Mouse (Mus musculus) cerebral cortex, adult 2 months (tissue): ENCODE measurements around the gene Pls3.

Source experiments
- WGBS: fragments of 180-500 bp; shearing (Covaris S2); methylation state at CpG from one replicate; pipeline ENCODE4 v1.1.7; 2018; 5-methylcytosine and 5-hydroxymethylcytosine counted together

Pls3 gene

DNA sequence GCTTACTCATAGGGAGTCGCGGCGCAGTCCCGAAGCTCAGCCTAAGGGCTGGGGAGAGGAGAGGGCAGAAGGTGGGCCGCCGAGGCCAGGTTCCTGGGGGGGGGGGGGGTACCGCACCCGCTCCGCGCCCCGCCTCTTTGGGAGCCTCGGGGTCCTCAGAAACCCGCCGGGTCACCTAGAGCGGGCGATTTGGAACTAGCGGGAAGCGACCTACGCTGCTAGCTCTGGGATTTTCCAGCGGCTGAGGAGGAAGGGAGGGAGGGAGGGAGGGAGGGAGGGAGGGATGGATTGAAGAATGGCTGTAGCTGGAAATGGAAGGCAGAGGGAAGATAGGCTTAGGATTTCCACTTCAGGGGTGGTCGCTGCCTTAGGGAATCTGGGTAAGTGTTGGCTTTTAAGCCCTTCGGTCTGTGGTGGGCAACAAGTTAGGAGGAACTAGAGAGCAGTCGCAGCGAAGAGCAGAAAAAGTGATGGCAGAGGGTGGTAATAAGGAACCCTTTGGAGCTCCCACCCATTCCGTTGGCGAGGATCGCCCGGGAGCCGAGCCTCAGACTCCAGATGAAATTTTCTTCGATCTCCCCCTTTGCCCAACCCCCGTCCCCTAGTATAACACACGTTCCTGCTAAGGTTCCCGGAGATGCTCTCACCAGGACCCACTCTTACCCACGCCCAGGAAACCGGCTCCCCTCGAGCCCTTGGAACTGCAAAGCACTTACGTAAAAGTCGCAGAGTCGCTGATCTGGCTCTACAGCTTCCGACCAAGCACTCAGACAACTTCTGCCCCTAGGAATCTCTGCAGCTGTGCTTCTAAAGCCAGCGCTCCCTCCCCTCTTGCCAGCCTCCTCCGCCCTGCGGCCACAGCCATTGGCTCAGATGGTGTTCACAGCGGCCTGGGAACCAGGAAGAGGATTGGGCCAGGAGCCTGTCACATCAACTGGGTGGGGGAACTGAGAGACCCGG is at the start of gene Pls3:
Gene Pls3 (minus strand): TSS at position 851 of the 960 bp plus-strand sequence.
- under 1% methylated on average over 42 of the region's 45 CpGs for WGBS

DNA sequence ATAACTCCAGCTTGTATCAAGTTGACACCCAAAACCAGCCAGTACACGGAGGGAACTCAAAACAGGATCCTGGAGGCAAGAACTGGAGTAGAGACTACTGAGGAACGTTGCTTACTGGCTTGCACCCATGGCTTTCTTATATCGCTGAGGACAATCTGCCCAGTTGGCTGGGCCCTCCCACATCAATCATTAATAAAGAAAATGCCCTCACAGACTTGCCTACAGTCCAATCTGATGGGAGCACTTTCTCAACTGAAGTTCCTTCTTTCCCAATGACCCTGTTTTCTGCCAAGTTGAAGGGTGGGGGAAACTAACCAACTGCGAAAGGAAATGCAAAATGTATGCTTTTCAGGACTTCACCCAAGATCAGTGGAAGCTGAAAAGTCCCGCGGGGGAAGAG is 20.7 kb upstream of the Pls3 start:
- 67% methylated on average over 6 of the region's 6 CpGs for whole genome bisulfite sequencing

DNA sequence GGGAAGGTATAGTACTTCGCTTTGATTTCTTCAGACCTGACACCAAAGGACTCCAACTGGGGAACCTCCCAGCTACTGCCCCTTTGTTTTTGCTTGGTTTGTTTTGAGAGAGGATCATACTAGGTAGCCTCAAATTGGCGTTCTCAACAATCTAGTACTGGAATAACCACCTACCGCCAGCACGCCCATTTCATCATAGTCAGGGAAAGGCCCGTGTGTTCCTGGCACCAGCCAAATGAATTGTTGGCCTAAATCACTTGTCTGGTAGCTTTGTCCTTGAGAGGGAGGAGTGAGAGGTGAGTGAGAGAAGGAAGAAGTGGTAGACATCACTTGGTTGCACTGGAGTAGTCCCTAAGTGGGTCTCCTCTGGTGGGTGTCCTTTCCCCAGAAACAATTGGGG is 584 bp upstream of the Pls3 start:
- 2% methylated on average over 5 of the region's 5 CpGs for WGBS

DNA sequence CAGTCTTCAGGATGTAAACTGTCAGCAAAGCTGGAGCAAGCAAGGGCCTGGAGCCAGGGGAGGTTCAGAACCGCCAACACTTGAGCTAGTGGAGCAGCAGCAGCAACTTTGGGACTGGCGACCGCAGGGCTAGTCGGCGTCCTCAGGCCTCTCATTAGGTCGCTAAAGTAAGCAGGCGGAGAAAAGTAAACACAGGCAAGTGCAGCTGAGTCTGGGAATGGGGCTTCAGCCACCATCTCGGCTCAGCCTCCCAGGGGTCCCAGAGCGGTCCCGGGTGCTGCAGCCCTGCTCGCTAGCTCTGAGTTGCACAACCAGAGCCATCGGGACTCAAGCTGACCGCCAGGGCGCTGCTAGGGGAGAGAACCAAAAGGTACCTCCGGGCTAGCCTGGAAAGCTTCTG is 1.2 kb downstream of the Pls3 start:
- 5% methylated on average over 15 of the region's 15 CpGs for WGBS

DNA sequence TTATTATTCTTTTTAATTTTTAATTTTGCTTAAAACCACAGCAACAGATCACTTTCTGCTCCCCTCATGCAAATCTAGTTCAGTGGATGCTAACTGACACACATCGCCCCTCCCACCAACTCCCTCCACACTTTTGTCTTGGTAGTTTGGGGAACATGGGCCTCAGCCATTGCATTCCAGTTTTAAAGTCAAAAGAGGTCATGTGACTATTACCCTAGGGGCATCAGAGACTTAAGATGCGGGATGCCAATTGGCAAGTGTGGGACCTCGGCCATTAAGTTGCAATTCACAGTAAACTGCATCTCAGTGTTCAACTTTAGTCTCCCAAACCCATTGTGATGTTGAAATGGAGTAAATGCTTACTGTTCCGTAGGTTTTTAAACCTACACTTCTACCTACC is 1.7 kb downstream of the Pls3 start:
- 36% methylated on average over 4 of the region's 4 CpGs for WGBS

DNA sequence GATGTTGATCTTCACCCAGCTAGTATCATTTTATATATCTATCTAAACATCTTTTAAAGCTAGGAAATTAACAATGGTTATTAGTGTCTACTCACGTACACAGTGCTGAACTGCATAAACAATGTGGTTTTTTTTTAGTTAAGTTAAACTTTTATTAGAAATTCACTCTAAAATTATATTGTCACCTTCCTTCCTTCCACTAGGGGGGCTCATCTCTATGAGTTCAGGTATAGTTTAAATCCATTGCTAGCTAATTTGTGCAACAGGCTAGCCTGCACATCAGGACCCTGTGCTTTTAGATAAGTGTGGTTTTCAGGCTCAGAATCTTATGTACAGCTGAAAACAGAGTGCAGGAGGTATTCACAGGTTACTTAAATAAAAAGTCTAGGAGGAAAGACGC is 3.1 kb downstream of the Pls3 start:
- 52% methylated on average over 2 of the region's 2 CpGs for WGBS

DNA sequence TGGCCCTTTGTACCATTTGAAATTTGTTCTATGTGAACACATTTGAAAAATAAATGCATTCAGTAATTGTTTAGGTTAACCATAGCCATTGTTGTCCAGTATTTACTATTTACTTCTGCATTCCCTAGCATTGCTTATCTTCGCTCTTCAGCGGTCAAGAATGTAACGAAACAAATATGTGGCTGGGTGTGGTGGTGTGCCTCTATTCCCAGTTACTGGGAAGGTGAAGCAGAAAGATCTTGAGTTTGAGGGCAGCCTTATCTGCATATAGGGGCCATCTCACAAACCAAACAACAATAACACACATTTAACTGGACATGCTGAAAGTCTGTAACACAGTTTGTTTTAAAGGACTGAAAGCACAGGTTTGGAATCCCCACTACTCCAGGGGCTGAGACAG is 13.3 kb downstream of the Pls3 start:
- WGBS: 94% methylated on average over 3 of the region's 3 CpGs

DNA sequence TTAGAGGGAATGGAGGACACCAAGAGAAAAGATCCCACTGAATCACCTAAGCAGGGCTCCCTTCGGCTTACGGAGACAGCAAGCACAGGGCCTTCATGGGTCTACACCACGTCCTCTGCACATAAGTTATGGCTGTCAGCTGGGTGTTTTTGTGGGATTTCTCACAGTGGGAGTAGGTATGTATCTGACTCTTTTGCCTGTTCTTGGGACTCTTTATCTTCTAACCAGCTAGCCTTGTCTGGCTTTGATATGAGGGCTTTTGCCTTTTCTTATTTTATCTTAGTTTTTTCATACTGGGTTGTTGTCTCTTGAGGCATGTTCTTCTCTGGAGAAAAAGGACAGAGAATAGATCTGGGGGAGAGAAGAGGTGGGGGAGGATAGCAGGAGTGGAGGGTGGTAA is 20.7 kb downstream of the Pls3 start:
- WGBS: 98% methylated on average over 3 of the region's 3 CpGs

DNA sequence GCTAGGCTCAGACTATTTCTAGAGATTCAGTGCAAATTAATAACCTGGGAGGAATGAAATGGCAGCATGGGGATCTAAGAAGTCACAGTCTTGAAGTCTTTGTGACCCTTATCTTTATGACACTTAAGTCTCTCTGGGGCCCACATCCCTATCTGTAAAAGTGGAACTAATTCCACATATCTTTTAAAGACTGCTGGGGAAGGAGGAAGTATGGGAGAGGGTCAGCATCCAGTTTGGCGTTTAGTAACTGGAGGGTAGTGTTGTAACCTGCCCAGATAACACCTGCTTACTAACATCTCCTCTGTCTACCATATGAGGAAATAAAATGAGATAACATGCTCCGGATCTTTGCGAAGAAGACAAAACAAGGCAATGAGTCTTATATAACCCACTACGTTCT is 30.7 kb downstream of the Pls3 start:
- WGBS: 60% methylated on average over 4 of the region's 4 CpGs

DNA sequence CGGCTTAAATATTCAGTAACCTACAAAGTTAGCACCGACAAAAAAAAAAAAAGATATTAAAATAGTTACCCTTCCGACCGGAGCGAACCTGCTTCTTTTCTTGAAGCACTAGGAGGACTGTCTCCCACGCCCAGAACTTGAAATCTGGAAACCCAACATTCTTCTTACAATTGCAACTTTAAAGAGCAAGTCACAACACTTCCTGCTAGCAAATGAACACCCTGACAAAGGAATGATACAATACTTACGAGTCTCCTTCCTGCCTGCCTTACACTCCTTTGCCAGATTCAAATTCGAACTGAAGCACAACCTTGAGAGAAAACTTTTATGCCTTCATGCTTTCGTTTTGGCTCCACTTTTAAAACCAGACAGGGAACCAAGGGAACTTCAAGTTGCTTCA is 32.1 kb downstream of the Pls3 start:
- WGBS: 30% methylated on average over 9 of the region's 9 CpGs

DNA sequence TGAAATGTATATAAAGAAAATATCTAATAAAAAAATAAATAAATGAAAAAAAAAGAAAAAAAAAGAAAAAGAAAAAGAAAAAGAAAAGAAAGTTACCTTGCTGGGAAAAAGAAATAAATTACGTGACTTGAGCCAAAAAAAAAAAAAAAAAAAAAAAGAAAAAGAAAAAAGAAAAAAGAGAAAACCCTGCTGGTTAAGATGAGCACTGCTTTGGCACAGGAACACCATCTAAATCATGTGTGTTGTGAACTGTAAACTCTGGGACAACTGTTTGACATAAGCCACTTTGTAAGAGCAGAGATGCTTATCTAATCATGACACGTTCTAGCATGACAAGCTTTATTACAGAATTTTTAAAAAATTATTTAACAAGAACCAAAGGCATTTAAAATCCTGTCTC is 32.9 kb downstream of the Pls3 start:
- 76% methylated on average over 2 of the region's 2 CpGs for WGBS

DNA sequence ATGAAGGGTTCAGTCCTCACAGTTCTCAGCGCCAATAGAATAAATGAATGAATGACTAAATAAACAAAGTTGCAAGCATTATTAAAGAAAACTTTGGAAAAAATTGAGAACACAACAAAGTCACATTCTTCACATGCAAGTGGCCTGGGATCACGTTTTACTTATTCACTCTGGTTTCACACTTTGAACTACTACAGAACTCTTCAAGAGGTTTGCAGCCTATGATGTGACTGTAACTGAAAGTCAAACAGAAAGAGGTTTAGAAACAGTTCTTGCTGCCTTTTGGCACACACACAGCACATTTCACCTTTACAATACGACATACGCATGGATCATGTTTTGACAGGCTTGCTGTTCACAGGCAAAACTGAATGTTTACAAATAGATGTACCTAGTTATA is 34.7 kb downstream of the Pls3 start:
- 71% methylated on average over 4 of the region's 4 CpGs for WGBS

DNA sequence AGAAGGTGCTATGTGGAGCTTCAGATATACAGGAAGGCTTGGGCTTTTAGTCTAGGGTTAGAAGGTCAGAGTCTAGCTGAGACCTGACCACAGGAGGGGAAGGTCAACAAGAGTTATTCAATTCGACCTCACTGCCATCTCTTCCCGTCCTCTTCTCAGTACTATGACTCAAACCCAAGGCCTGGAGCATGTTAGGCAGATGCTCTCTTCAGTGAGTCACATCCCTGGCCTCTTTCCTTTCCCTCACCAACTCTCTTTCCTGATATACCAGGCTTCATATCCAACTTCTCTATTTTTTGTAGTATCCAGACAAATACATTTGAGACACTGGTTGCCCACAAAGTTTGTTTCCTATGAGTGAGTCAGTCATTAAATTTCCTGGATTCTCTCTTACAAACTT is 40.1 kb downstream of the Pls3 start:
- WGBS: 60% methylated on average over 2 of the region's 2 CpGs

DNA sequence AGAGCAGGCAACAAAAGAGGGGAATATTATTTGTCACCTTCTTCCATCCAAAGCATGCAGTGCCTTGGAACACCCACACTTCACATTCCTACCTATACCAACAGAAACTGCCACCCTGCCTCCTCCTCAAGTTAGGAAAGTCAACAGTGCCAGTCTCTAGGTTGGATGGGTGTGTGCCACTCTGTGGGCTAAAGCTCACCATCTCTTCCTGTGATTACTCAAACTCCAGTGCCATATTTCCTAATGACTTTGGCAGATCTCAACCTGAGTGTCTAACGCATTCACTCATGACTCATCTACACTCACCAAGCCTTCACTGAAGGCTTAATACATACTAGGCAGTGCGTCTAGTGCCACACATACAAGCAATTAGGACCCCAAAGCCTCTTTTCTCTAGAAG is 40.7 kb downstream of the Pls3 start:
- 66% methylated on average over 2 of the region's 2 CpGs for WGBS

DNA sequence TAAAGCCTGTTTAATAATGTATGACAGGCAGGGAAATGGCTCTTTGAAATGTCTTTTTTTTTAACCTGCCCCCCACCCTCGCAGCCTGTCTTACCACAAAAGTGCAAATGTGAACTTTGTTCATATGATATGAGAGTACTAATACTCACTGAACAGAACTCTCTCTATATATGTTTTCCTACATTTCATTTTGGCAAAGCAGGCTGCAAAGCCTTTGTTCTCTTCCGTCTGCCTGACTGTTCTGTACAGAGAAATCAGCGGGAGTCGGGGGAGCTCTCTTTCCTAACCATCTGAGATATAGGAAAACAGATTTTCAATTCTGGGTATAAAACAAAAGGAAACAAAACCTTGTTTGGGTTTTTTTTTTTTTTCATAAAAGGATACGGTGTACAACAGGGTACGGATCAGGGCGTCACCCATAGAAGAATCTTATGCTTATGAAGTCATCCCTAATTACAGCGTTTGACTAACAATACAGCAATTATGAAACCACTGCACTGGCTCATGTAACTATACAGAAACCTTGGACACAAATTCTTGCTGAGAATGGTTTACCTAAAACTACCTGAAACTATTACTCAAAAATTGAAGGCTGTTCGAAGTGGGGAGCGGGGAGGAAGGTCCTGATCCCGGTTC is 41.9 kb downstream of the Pls3 start:
- 41% methylated on average over 11 of the region's 11 CpGs for WGBS

DNA sequence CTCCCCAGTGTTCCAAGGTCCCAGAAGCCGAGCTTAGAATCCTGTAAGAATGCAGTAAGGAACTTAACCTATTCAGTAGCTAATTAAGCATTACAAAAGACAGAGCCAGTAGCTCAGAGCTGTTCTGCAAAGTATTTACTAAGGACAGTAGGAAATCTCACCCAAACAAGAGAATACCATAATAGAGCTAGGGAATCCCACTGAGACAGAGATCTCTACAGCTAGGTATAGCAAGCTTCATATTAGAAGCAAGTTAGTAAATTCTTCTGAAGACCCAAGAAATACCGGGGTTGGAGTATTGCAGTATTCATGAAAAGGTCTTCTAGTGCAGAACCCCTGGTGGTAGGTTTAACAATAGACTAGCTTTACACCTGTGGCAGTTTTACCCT is 45.1 kb downstream of the Pls3 start:
- whole genome bisulfite sequencing: 48% methylated on average over 2 of the region's 2 CpGs

DNA sequence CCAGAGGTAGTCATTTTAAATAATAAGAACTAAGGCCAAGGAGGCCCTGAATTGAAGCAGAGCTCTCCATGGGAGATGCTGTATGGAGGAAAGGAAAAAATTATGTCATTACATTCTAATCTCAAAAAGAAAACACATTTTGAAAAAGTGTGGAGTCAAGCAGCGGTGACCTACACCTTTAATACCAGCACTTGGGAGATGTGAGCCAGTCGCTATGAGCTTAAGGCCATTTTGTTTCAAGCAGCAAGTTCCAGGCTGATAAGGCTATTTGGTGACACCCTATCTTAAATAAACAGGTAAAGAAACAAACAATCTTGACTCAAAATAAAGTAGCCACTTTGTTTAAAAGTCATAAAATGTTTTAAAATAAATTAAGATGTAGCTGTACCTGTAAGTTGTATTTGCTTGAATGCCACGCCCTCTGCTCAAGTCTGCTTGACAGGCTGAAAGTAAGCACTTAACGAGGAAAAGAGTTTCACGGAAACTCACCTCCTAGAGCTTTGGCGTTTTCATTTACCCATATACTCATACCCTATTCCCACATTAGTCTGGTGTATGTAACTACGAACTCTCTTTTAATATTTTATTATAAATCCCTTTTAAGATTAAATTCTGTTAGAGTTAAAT is 45.6 kb downstream of the Pls3 start:
- WGBS: 73% methylated on average over 7 of the region's 7 CpGs

DNA sequence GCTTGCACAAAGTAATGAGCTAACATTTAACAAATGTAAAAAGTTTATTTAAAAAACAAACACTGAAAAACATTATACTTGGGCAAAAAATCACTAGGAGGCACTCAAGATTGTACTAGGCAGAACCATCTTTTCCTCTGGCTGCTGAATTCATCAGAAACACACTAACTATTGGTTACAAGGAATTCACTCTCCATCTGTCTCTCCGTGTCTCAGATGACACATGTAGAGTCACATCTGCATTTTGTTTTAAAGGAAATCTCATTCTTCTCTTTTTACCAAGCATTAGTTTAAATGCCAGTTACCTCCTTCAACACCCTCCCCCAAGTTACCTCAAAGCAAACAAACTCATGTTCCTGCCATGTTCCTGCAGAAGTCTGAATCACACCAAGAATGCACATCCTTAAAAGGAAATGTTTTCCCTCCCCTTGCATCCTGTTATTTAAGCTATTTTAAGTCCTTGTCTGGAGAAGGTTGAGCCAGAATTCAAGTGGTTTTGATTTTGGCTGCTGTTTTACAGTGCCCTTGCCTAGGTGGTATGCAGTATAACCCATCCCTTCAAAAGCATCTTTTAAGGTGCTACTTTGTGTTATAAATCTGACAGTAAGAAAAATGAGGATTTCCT is 56.2 kb downstream of the Pls3 start:
- WGBS: 14% methylated on average over 1 of the region's 1 CpGs

DNA sequence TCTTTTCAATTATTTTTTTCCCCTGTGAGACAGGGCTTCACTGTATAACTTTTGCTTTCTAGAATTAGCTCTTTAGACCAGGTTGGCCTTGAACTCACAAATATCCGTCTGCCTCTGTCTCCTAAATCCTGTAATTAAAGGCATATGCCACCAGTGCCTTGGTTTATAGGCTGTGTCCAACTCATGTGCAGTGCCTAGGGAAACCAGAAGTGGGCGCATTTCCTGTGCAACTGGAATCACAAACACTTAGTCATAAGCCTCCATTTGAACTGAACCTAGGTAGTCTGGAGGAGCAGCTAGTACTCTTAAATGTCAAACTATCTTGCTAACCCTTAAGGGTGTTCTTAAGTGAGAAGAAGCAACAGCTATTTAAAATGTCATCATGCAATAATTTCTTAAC is 60.0 kb downstream of the Pls3 start:
- WGBS: 84% methylated on average over 2 of the region's 2 CpGs

DNA sequence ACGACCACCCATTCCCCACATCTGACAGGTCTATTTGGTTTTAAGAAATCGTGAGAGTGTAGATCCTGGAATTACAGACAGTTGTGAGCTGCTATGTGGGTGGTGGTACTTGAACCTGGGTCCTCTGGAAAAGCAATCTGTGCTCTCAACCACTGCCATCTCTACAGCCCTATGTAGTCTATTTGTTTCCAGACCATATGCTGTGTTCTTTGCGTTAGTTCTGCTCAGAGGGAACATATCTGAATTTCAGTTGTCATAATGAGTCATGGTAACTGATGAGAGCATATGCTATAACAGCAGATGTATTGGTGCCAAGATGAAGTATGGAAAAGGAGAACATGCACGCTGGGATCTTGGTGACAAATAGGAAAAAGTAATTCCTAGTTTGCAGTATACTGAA is 60.9 kb downstream of the Pls3 start:
- WGBS: 53% methylated on average over 4 of the region's 4 CpGs

DNA sequence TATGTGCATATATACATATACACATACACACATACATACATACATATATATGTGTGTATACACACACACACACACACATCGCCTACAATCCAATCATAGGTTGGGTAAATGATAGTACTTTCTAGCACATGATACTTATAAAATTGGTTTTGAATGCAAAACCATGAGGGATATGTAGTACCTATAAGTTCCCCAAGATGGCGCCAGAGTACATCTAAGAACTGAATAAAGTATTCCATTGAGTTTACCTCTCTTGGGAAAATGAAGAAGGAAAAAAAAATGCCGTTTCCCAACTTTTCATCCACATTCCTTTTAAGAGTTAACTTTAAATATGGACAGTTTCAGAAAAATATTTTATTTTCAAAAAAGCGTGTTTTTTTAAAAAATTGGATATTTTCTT is 78.4 kb downstream of the Pls3 start:
- WGBS: 19% methylated on average over 4 of the region's 4 CpGs

DNA sequence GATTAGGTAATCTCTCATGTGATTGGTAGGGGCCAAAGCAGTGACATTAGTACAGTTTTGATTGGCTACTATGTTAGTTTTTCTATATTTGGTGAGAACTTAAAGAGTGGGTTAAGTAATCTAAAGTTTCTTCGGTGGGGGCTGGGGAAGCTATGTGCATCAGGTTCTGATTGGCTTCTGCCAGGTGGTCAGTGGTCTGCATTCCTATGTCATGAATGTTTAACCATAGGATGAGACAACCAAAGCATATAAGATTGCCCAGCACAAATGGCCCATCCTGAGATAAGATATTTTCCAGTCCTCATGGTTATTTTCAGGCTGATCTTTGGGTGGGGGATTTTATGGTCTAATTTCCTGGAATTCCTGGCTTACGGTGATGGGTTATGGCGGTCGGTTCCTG is 95.2 kb downstream of the Pls3 start:
- 90% methylated on average over 4 of the region's 4 CpGs for WGBS
